Mouse (Mus musculus): ENCODE data around the gene Abhd14b.

Gene Abhd14b

GRCm38 (mm10) chr9:106476002-106476923, 29.0 kb downstream of the Abhd14b start:
- peak; percentile 36 to 74 for DNase-seq (ENCODE audit: low spot score in 2 of 2)

- peak; percentile 92 to 98 for DNase-seq (ENCODE audit: low spot score in 2 of 2)
Observed at GRCm38 (mm10) chr9:106476924-106477484, 29.7 kb downstream of the Abhd14b start, which contains the start of gene Parp3. Gene Parp3 (minus strand): TSS chr9:106476949.

- DNase-seq (ENCODE audit: low spot score in 2 of 2): peak in 1 of 2 experiments; percentile 10
Observed at GRCm38 (mm10) chr9:106477649-106478048, 30.4 kb downstream of the Abhd14b start.

- DNase-seq (ENCODE audit: low spot score in 2 of 2): peak in 1 of 2 experiments; percentile 10
Observed at GRCm38 (mm10) chr9:106478101-106478500, 30.8 kb downstream of the Abhd14b start.

- peak in 1 of 2 experiments; percentile 7 for DNase-seq (ENCODE audit: low spot score in 2 of 2)
Observed at GRCm38 (mm10) chr9:106480541-106480940, 33.3 kb downstream of the Abhd14b start.

GRCm38 (mm10) chr9:106481075-106481474, 33.8 kb downstream of the Abhd14b start:
- peak in 1 of 2 experiments; percentile 13 for DNase-seq (ENCODE audit: low spot score in 2 of 2)

- peak in 1 of 2 experiments; percentile 8 for DNase-seq (ENCODE audit: low spot score in 2 of 2)
Observed at GRCm38 (mm10) chr9:106481676-106482075, 34.4 kb downstream of the Abhd14b start.

GRCm38 (mm10) chr9:106482578-106483115, 35.4 kb downstream of the Abhd14b start:
- DNase-seq (ENCODE audit: low spot score in 2 of 2): peak in 1 of 2 experiments; percentile 7

GRCm38 (mm10) chr9:106483136-106483535, 35.9 kb downstream of the Abhd14b start:
- DNase-seq (ENCODE audit: low spot score in 2 of 2): peak in 1 of 2 experiments; percentile 14

- peak in 1 of 2 experiments; percentile 11 for DNase-seq (ENCODE audit: low spot score in 2 of 2)
Observed at GRCm38 (mm10) chr9:106483606-106484005, 36.3 kb downstream of the Abhd14b start.

- DNase-seq (ENCODE audit: low spot score in 2 of 2): peak in 1 of 2 experiments; percentile 8
Observed at GRCm38 (mm10) chr9:106485076-106485475, 37.8 kb downstream of the Abhd14b start.

- DNase-seq (ENCODE audit: low spot score in 2 of 2): peak in 1 of 2 experiments; percentile 10
Observed at GRCm38 (mm10) chr9:106487602-106488001, 40.3 kb downstream of the Abhd14b start.

GRCm38 (mm10) chr9:106499667-106500066, 52.4 kb downstream of the Abhd14b start, which contains the start of gene Iqcf1:
Gene Iqcf1 (plus strand): TSS chr9:106499967.
- DNase-seq (ENCODE audit: low spot score in 2 of 2): no peak

GRCm38 (mm10) chr9:106501846-106502245, 54.6 kb downstream of the Abhd14b start:
- DNase-seq (ENCODE audit: low spot score in 2 of 2): no peak
